Mouse (Mus musculus) small intestine, adult 2 months (tissue): ENCODE measurements around the gene Alpl.

Source experiments
- CTCF ChIP-seq: fragments of 200-500 bp; IDR thresholded peaks from 2 replicates; pipeline ENCODE4 v1.5.1; 2012; ENCODE audit warnings: low read depth, mild to moderate bottlenecking, control low read depth, inconsistent platforms, low read length, moderate library complexity, mixed read lengths; ENCODE audit not compliant: insufficient replicate concordance, insufficient read length; ENCODE audit errors: extremely low read depth
- POLR2A ChIP-seq: fragments of 200-500 bp; IDR thresholded peaks from 2 replicates; pipeline ENCODE4 v1.6.1; 2012; ENCODE audit warnings: low read depth, mild to moderate bottlenecking, control low read depth, inconsistent platforms, low read length, moderate library complexity

DNA sequence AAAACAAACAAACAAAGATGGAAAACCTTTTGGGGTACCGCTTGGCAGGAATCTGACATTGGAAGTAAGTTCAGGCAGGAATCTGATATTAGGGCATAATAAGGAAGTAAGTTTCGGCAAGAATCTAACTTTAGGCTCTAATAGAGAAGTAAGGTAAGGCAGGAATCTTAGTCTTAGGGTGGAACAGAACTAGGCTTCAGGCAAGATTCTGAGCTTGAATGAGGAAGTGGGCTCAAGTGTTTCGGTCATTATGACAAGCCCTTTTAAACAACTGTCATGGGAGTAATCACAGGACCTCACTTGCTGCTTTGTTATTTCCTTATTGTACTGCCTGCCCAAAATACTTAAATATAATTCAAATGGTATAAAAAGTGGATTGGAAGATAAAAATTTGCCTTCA lies 22.2 kb upstream of the Alpl start:
- TF ChIP-seq CTCF (no peak), POLR2A (no peak)
